Mouse (Mus musculus) T-helper 2 cell (primary cell): ENCODE measurements around the gene Tet3.

Experiments
- in situ Hi-C: fragments of 300-600 bp; cut with MboI, MseI; formaldehyde crosslinking; loops from one replicate; pipeline ENCODE4 v1.15.1; 2025; ENCODE audit warnings: high pct_unique_total_duplicates

Gene Tet3

DNA sequence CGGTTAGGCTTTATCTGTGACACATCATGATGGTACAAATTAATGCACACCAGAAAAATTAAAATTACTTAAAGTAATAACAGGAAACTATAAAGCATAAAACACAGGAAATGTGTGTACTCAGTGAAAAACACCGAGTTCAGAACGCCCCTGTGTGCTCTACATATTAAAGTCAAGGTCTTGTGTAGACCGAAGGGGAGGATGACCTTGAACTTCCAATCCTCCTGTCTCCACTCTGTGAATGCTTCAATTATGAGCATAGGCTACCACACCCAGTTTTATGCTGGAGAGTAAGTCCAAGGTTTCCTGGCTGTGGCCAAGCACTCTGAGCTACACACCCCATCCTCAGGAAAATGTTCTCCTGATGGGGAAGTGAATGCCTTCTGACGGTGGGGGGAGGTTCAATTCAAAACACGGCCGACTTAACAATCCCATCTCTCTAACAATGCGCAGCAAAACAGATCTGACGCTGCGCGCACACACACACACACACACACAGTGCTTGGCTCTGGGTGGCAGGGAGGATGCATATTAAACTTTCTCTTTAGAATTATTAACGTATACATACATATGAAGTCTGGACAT is 43.4 kb downstream of the Tet3 start:
- in situ Hi-C loops: no loop called here

DNA sequence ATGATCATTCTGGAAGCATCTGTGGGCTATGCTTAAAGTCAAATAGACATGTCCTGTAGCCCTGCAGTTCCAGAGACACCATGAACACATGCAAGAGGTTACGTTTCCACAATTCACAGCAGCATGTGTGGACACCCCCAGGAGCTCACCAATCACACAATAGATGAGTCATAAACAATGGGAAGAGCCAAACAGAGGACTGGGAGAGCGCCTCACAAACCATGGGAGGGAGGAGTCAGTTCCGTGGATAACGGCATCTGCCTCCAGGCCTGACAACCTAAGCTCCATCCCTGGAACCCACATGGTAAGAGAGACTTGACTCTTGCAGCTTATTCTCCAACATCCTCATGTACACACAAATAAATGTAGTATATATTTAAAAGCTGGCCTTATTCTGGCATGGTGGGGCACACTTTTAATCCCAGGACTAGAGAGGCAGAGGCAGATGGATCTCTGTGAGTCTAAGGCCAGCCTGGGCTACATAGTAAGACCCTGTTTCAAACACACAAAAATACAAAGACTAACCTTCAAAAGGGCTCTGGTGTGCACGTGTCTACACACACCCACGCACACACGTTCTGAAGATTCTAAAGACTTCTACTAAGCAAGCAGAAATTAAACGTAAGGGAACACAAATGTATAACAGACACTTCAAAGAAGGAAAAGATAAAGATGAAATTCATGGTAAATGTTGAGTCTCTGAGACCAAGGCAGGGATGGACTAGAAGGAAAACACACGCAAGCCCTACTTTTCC is 44.1 kb downstream of the Tet3 start:
- in situ Hi-C loops: no loop called here

DNA sequence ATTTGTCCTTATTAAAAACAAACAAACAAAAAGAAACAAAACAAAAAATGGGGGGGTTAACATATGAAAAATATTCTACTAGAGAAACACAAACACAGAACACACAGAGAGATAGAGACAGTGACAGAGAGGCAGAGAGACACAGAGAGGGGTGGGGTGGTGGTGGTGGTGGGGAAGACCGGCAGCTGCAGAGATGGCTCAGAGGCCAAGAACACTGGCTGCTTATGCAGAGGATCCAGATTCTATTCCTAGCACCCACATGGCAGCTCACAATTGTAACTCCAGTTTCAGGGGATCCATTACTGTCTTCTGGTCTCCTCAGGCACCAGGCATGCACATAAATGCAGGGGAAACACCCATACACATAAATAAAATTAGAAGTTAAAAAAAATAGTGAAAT is 45.2 kb downstream of the Tet3 start:
- in situ Hi-C loops: no loop called here

DNA sequence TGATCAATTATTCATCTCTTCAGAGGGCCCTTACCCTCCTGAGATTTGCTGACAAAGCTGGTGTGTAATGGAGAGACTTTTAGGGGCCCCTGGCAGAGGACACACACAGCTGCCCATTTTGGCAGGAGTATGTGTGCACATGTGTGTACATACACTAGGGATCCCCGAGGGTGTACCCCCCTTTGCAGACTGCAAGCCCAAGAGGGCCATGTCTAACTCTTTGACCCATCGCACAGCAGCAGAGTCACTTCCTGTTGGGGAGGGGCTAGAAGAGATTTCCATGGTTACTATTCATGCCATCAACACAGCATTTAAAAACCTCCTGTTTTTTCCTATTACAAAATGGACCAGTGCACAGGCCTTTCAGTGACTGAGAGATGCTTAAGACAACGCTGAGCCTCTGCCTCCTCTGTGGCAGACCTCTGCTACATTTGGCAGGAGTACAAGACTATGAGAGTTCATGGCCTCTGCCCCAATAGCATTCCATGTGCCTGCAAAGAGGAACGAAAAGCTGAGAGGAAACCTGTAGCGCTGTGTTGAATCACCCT is 46.0 kb downstream of the Tet3 start:
- in situ Hi-C loops: no loop called here

DNA sequence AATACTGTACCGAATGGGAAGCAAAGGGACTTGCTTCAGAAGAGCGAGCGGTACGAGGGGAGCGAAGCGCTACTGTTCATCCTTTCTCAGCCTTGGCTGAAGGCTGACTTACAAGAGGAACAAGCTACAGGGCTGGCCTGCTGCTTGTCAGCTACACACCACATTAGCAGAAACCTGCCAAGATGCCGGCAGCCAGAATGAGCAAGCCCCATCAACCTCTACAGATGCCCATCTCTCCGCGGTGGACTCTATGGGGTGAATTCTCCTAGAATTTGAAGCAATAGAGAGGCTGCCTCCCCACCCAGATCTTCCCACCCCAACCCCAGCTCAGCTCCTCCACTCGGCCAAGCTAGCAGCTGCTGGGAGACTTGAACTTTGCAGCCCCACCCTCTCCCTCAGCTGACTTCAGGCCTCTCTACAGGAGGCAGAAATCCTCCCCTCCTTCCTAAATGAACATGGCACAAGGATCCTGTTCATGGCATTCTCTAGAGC is 46.5 kb downstream of the Tet3 start:
- in situ Hi-C loops: no loop called here

DNA sequence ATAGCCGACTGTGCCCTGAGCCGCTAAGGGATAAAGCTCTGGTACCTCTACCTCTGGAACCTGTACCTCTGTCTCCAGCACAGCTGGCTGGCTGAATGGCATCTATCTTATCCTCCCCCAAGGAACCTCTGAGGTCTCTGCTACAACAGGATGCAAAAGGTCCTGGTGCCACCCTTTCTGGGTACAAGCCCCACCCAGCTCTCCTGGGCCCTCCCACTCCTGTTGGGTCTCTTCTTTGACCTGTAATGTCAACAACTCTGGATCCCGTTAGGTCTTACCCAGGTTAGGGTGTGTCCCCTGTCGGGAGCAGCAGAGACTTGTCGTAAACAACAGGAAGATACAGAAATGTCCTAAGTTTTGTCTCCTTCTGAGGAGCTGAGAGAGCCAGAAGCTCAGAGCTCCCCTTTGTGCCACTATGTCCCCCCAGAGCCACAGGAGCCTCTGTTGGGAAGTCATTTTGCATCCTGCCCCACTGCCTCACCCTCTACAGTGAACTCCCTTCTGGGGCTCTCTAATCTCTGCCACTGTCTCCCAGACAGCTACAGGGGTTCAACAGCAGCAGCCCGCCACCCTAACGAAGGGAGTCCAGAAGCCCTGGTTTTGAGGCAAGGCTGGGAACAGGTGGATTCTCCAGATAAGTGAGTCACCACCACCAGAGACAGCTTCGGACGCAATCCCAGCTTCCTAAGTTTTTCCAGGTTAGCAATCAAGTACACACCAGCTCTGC is 47.1 kb downstream of the Tet3 start:
- in situ Hi-C loops: no loop called here

DNA sequence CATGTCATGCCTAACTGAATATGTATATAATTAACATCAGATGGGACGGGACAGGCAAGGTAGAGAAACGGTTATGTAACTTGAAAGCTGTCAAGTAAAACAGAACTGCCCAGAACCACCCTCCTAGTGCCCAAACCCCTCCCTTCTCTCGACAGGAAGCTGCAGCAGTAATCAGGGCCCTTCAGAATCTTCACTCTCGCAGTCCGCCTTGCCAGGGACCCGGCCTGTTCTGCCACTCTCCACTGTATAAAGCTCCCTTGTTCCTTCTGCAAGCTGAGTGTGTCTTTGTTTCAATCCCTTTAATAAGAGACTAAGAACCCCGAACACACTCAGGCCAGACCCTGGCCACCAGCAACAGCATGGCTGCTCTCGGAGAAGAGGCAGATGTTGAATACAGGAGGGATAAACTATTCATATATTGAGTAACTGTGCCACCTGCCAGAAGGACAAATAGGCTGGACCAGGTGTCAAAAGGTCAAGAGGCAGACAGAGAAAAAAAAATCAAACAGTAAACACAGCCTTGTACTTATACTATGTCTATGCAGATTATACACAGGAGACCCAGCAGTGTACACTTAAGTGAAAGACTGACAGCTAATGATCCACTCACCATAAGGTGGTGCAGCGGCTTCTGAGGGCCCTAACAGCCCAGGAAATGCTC is 48.7 kb downstream of the Tet3 start:
- in situ Hi-C loops: no loop called here

DNA sequence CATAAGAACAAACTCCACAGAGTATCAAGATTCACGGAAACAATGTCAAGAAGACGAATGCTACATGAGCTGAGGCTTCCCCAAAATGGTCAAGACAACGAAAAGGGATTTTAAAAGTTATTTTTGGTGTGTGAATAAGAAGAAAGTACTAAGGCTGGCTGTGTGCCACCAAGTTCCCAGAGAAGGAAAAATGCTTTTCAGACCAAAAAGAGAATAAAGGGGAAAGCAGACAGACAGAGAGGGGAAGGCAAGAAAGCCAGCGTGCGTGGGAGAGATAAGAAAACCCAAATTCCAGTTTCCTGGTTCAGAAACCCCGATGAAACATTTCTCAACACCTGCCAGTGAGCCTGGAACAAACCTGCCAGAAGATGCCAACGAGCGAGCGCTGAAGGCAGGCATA is 50.4 kb downstream of the Tet3 start:
- in situ Hi-C loops: no loop called here

DNA sequence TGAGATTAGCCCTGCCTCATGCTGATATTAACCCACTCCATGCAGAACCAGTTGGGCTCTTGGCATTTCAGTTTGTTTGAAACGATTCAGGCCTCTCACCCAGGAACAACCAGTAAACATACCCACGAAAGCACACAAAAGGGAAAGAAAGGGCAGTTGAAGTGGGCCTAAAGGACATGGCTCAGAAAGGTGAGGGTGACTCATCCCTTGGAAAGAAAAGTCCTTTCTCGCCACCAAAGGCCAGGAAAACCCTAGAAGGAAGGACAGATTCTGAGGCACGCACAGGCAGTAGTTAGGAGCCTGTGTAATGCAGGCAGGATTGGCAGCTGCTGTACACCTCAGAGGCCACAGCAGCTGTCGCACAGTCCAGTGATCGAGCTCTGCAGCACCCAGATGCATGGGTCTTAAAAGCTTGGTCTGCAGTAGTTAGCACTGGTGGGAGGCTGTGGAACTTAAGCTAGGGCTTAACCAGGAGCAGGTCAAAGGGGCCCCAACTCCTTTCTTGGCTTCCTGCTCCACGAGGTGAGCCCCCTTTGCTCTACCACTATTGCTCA is 53.3 kb downstream of the Tet3 start:
- in situ Hi-C loops: no loop called here

DNA sequence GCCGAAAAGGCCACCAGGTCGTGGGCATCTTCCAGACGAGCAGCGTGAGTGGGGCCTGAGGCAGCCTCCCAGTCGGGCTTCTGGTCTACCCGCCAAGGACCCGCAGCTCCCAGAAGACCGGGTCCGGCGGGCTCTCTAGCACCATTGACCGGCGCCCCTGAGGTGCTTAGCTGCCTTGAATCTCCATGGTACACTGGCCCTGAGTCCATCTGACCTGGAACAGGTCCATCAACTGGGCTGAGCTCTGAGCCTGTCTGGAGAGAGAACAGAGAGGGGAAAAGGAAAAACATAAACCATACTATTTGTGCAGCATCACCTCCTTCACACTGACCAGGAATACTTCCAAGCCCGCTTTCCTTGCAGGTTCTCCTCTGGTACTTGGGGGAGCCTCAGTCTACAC is 54.3 kb downstream of the Tet3 start:
- in situ Hi-C loops: no loop called here

DNA sequence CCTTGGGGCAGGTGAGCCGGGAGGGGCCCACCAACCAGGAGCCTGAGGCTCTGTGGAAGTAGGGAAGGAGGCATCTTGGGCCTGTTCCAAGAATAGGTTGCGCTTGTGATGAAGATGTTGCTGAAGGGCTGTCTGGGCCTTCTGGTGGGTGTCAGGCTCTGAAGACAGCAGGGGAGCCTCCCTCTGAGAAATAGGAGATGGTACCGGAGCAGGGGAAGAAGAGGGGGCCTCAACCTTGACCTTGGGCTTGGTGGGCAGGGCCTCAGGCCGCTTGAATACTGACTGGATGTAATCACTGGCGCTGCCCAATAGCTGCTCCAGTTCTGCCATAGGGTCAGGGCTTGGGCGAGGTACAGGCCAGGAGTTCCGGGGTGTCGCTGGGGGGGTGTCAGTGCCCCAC is 55.4 kb downstream of the Tet3 start:
- in situ Hi-C loops: no loop called here

DNA sequence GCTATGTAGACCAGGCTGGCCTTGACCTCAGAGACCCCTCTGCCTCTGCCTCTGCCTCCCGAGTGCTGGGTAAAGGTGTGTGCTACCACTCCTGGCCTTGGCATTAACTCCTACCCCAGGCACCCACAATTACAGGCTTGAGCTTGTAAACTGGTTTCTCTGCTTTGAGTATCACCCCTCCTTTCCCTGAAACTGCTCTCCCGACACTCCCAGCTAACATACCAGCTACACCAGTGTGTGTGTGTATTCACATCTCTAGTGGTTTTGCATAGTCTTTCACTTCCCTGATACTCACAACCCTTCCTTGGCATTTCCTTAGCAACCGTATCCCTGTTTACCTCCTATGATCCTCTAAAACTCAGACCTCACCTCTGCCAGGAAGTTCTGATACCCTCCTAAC is 59.1 kb downstream of the Tet3 start:
- in situ Hi-C loops: loop anchor here (5.0 to 25.0 kb wide), 3 partner anchors 88 to 1735 kb away; partner anchors contain the start of gene Spr

DNA sequence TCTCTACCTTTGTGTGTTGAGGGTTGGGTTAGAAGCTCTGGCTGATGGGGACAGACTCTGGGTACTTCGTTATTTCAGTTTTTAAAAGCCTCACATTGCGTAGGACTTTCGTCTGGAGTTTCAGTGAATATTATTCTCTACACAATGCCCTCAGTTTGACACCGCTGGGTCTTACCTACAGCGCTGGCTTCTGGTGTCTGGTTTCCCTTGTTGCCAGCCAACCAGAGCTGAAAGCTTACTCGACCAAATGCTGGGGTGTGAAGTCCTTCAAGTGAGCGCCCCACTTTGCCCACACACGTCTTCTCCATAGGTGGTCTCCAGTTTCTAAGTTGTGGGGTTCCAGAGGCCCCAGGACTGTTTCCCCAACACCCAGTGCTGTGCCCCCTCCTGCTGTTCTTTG is 61.2 kb downstream of the Tet3 start:
- in situ Hi-C loops: loop anchor here (5.0 to 25.0 kb wide), 3 partner anchors 90 to 1737 kb away; partner anchors contain the start of gene Spr

DNA sequence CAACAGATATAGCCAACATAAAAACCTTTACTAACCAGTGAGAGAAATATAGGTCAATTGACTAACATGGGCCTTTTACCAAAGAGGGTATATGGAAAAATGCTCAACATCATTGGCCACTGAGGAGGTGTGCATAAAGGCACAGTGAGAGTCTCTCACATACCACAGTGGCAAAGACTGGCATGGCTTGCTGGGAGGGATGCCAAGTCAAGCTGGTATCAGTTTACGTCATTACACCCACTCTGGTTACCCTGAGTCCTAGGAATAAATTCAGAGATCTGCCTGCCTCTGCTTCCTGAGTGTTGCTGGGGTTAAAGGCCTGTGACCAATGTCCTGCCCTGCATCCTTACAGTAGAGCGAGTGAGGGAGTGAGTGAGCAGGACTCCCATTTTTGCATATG is 62.2 kb downstream of the Tet3 start:
- in situ Hi-C loops: loop anchor here (5.0 to 25.0 kb wide), 3 partner anchors 91 to 1738 kb away; partner anchors contain the start of gene Spr

DNA sequence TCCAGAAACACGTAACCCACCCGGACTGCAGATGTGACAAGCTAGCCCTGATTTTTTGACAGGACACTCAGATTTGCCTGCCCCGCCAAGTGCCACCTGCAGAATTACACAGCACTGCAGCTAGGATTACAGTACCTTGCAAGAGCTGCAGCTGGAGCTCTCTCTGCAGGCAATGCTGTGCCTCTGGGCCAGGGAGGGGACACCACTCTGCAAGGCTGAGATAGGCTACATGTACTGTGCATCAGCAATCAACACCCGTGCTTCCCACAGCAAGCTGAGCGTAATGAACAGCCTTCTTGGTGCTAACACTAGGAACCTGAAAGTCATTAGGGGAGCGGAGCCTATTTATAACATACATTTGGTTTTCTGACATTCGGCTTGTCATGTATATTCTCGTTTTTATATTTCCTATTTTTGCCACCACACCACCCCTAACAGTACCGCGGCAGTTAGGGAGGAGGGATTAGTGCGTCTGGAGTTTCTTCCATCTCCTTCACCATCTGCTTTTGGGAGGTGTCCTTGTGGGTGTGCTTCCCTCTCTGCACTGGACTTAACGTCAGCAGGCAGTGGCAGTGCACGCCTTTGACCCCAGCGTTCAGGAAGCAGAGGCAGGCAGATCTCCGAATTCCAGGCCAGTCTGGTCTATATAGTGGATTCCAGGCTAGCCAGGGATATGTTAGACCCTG is 63.2 kb downstream of the Tet3 start:
- in situ Hi-C loops: loop anchor here (5.0 to 25.0 kb wide), 3 partner anchors 92 to 1739 kb away; partner anchors contain the start of gene Spr

DNA sequence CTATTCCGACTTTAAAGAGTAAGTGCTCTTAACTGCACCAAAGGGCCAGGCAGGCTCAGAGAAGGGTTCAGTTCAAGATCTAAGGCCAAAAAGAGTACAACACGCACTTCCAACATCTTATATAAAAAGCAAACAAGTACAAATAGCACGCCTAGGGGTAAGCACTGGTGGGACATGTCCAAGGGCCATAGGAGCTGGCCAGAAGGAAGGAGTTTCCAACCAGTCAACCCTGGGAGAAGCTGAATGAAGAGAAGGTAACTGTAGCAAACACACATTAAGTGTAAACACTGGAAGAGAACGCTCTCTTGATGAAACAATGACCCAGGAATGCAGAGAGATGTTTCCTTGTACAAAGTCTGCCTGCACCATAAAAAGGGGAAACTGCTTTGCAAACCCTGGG is 64.8 kb downstream of the Tet3 start:
- in situ Hi-C loops: loop anchor here (10.0 to 25.0 kb wide), 2 partner anchors 593 to 1741 kb away; partner anchors contain the start of gene Spr

DNA sequence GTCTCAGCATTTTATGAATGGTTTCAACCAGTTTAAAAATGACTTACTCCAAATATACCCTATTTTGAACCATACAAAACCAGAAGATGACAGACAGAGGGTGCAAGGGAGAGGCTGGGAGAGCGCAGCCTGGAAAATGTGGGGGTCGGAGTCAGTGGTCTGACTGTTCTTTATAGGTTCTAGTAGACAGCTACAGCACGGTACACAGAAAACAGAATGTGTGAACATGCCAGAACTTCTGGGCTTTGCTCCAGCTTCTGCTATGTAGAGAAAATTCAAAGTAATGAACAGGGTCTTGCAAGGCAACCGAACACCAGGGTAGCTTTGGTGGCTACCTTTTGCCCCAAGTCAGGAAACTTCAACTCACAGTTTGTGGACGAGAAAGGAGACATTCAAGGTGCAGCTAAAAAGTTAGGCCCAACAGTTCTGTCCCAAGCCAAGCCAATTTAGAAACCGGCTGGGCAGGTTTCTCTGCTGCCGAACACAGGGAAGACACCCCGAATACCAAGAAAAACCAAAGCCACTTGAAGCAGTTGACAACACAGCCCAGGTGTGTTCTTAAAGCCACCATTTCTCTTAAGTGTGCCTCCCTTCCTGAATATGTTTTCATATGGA is 66.6 kb downstream of the Tet3 start:
- in situ Hi-C loops: loop anchor here (10.0 to 25.0 kb wide), 2 partner anchors 595 to 1743 kb away; partner anchors contain the start of gene Spr

DNA sequence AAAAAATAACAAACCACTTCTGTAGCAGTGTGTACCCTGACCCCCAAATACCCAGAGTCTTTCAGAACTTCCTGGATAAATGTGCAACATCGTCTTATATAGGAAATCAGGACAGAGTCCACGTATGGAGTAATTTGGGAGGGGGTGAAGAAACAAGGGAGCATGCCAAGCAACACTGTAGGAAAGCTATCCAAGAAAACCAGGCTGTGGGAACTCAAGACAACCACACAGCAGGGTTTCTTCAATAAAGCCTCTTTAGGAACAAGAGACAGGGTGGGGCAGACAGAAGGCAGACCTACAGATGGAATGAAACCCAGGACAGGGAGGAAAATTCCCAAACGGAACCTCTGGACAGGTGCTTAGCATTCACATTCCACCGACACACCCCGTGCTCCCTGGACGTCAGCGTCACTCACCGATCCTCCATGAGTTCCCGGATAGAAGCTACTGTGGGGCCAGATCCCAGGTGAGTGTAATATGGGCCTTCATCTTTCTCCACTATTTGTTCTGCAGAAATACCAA is 73.3 kb downstream of the Tet3 start:
- in situ Hi-C loops: loop anchor here (25.0 kb wide), 1 partner anchor 602 kb away; no protein-coding TSS in a partner anchor
